Mouse (Mus musculus): ENCODE measurements at regions not wholly inside any gene's neighbourhood (a gene's known extent, or its start where the extent isn't known, plus 50 kb on each side); places are given as distances from the start of the nearest gene placed in this dataset.

GRCm38 (mm10) chrX:57954594-57955185 is 67.8 kb upstream of the Zic3 start:
- Histone ChIP-seq H3K4me3 (no peak overlapping the region), H3K27ac (no peak overlapping the region)
- no peak for TF ChIP-seq CTCF (conservative IDR thresholded peaks at IDR 0.05)
- no peak for DNase-seq (ENCODE audit: low spot score in 2 of 2)

Data from layer of hippocampus, adult 2 months (tissue).